Mouse (Mus musculus) stomach, embryonic 15.5 days (tissue): ENCODE measurements around the gene Enkur. TPM values are rescaled to one million over a fixed set of nuclear protein-coding genes. Genes with fewer than 3 reads are reported as not detected.

Experiments used
- polyA plus RNA-seq: library from polyadenylated mRNA; unstranded; fragments of >200 nt; fragmentation: Nextera tagmentation; extraction: Ambion mirVana; gene quantifications from 2 replicates; pipeline ENCODE4 v1.2.1, GENCODE M21; 2015

The Enkur gene
- polyA plus RNA-seq, 1 experiment from 2014 or later: 0.69 TPM

Other genes with a start within 250 kb of the Enkur start
- gene Arhgap21, start 236.5 kb downstream of the Enkur start, polyA plus RNA-seq: 11.9 and 14.5 TPM in 2 replicates
- 6.4 and 7.6 TPM in 2 replicates for gene Thnsl1, start 359 bp upstream of the Enkur start, polyA plus RNA-seq
- 0.04 and 0.06 TPM in 2 replicates for gene Gpr158, start 162.2 kb upstream of the Enkur start, polyA plus RNA-seq